Mouse (Mus musculus) midbrain, embryonic 10.5 days (tissue): ENCODE measurements at regions not wholly inside any gene's neighbourhood (a gene's known extent, or its start where the extent isn't known, plus 50 kb on each side); places are given as distances from the start of the nearest gene placed in this dataset.
A peak's percentile ranks its signal among the peaks of the same experiment; 100 is the strongest.

Experiments
- DNase-seq: peaks from one replicate; pipeline ENCODE4 v3.0.0-alpha.2; 2017; ENCODE audit warnings: low spot score
- H3K27ac ChIP-seq: fragments of 300-500 bp; sonication (generic); replicated peaks from 2 replicates; pipeline ENCODE4 v1.5.1; 2016; ENCODE audit warnings: mild to moderate bottlenecking
- H3K27me3 ChIP-seq: fragments of 300-500 bp; sonication (generic); 2 replicates; pipeline ENCODE4 v1.6.1; 2016; ENCODE audit warnings: low read depth, mild to moderate bottlenecking; ENCODE audit not compliant: poor library complexity, severe bottlenecking
- H3K36me3 ChIP-seq: fragments of 300-500 bp; sonication (generic); 2 replicates; pipeline ENCODE4 v1.6.1; 2016; ENCODE audit warnings: mild to moderate bottlenecking, moderate library complexity
- H3K4me1 ChIP-seq: fragments of 300-500 bp; sonication (generic); 2 replicates; pipeline ENCODE4 v1.6.1; 2016
- H3K4me3 ChIP-seq: fragments of 300-500 bp; sonication (generic); 2 replicates; pipeline ENCODE4 v1.5.1; 2016; ENCODE audit warnings: mild to moderate bottlenecking, moderate library complexity
- H3K9me3 ChIP-seq: fragments of 300-500 bp; sonication (generic); replicated peaks from 2 replicates; pipeline ENCODE4 v1.6.1; 2016; ENCODE audit warnings: mild to moderate bottlenecking
- WGBS: fragments of 180-500 bp; shearing (Covaris S2); methylation state at CpG from one replicate; pipeline ENCODE4 v1.1.7; 2016; 5-methylcytosine and 5-hydroxymethylcytosine counted together

- DNase-seq: peak; percentile 34
- H3K27ac ChIP-seq: peak overlapping the region; percentile 46
- peaks cover 10% of the 10 kb centered on the region; the same call in 1 of the 2 replicates for H3K9me3 ChIP-seq
- peak overlapping the region; percentile 27 for H3K4me3 ChIP-seq
- 49% methylated on average over 15 of the region's 15 CpGs for WGBS
- peaks cover 36% of the 10 kb centered on the region for H3K27me3 ChIP-seq
- H3K36me3 ChIP-seq: no peaks in the 10 kb centered on the region
- H3K4me1 ChIP-seq: peaks cover 31% of the 10 kb centered on the region
These were observed 363.1 kb downstream of the Psat1 start for GRCm38 (mm10) chr19:15583782-15584693.

GRCm38 (mm10) chr19:15583106-15583781 lies 363.9 kb downstream of the Psat1 start:
- Histone ChIP-seq H3K27ac (peak overlapping the region; percentile 17; the same call in 1 of the 2 replicates), H3K27me3 (peaks cover 36% of the 10 kb centered on the region), H3K4me3 (no peak overlapping the region), H3K9me3 (peaks cover 10% of the 10 kb centered on the region; the same call in 1 of the 2 replicates), H3K4me1 (peaks cover 31% of the 10 kb centered on the region), H3K36me3 (no peaks in the 10 kb centered on the region)
- peak; percentile 13 for DNase-seq
- WGBS: 43% methylated on average over 8 of the region's 8 CpGs

- no peaks in the 10 kb centered on the region for H3K36me3 ChIP-seq
- H3K4me3 ChIP-seq: no peak overlapping the region
- no peak overlapping the region for H3K27ac ChIP-seq
- no peaks in the 10 kb centered on the region for H3K4me1 ChIP-seq
- no peaks in the 10 kb centered on the region for H3K27me3 ChIP-seq
- 90% methylated on average over 9 of the region's 9 CpGs for WGBS
- H3K9me3 ChIP-seq: no peaks in the 10 kb centered on the region
- DNase-seq: no peak
These were observed 375.9 kb downstream of the Psat1 start for GRCm38 (mm10) chr19:15571204-15571603.

- Histone ChIP-seq H3K36me3 (no peaks in the 10 kb centered on the region), H3K27ac (no peak overlapping the region), H3K4me1 (no peaks in the 10 kb centered on the region), H3K27me3 (no peaks in the 10 kb centered on the region), H3K9me3 (no peaks in the 10 kb centered on the region), H3K4me3 (no peak overlapping the region)
- WGBS: 92% methylated on average over 5 of the region's 5 CpGs
- DNase-seq: no peak
These were observed 385.6 kb downstream of the Psat1 start for GRCm38 (mm10) chr19:15561511-15561910.

- Histone ChIP-seq H3K9me3 (no peaks in the 10 kb centered on the region), H3K27ac (no peak overlapping the region), H3K4me1 (no peaks in the 10 kb centered on the region), H3K36me3 (no peaks in the 10 kb centered on the region), H3K4me3 (no peak overlapping the region), H3K27me3 (no peaks in the 10 kb centered on the region)
- no peak for DNase-seq
- 95% methylated on average over 8 of the region's 8 CpGs for WGBS
These were observed 393.2 kb downstream of the Psat1 start for GRCm38 (mm10) chr19:15553953-15554352.

- H3K9me3 ChIP-seq: peaks cover under 1% of the 10 kb centered on the region
- WGBS: 90% methylated on average over 3 of the region's 3 CpGs
- no peaks in the 10 kb centered on the region for H3K27me3 ChIP-seq
- no peak overlapping the region for H3K4me3 ChIP-seq
- no peaks in the 10 kb centered on the region for H3K36me3 ChIP-seq
- no peak for DNase-seq
- peaks cover 8% of the 10 kb centered on the region for H3K4me1 ChIP-seq
- H3K27ac ChIP-seq: no peak overlapping the region
These were observed 429.3 kb downstream of the Psat1 start for GRCm38 (mm10) chr19:15517853-15518252.

GRCm38 (mm10) chr19:15516566-15517305 lies 430.4 kb downstream of the Psat1 start:
- Histone ChIP-seq H3K27ac (no peak overlapping the region; the same call in 1 of the 2 replicates), H3K4me1 (peaks cover 8% of the 10 kb centered on the region), H3K9me3 (no peaks in the 10 kb centered on the region), H3K36me3 (no peaks in the 10 kb centered on the region), H3K27me3 (no peaks in the 10 kb centered on the region), H3K4me3 (no peak overlapping the region)
- 65% methylated on average over 17 of the region's 17 CpGs for WGBS
- no peak for DNase-seq

- Histone ChIP-seq H3K4me1 (peaks cover 8% of the 10 kb centered on the region), H3K27ac (no peak overlapping the region), H3K27me3 (no peaks in the 10 kb centered on the region), H3K36me3 (no peaks in the 10 kb centered on the region), H3K9me3 (no peaks in the 10 kb centered on the region), H3K4me3 (no peak overlapping the region)
- 87% methylated on average over 4 of the region's 4 CpGs for WGBS
- no peak for DNase-seq
These were observed 433.9 kb downstream of the Psat1 start for GRCm38 (mm10) chr19:15513197-15513596.

- no peak overlapping the region for H3K4me3 ChIP-seq
- H3K4me1 ChIP-seq: no peaks in the 10 kb centered on the region
- no peak for DNase-seq
- no peaks in the 10 kb centered on the region for H3K9me3 ChIP-seq
- 92% methylated on average over 1 of the region's 1 CpGs for WGBS
- H3K27ac ChIP-seq: no peak overlapping the region
- no peaks in the 10 kb centered on the region for H3K36me3 ChIP-seq
- no peaks in the 10 kb centered on the region for H3K27me3 ChIP-seq
These were observed 436.7 kb downstream of the Psat1 start for GRCm38 (mm10) chr19:15510395-15510794.

- H3K36me3 ChIP-seq: no peaks in the 10 kb centered on the region
- no peak for DNase-seq
- no peak overlapping the region for H3K27ac ChIP-seq
- WGBS: 79% methylated on average over 1 of the region's 1 CpGs
- no peak overlapping the region for H3K4me3 ChIP-seq
- no peaks in the 10 kb centered on the region for H3K4me1 ChIP-seq
- H3K9me3 ChIP-seq: no peaks in the 10 kb centered on the region
- no peaks in the 10 kb centered on the region for H3K27me3 ChIP-seq
These were observed 444.2 kb downstream of the Psat1 start for GRCm38 (mm10) chr19:15502985-15503354.

- no peaks in the 10 kb centered on the region for H3K9me3 ChIP-seq
- no peaks in the 10 kb centered on the region for H3K36me3 ChIP-seq
- no peaks in the 10 kb centered on the region for H3K4me1 ChIP-seq
- no peak overlapping the region for H3K4me3 ChIP-seq
- DNase-seq: no peak
- H3K27ac ChIP-seq: no peak overlapping the region
- H3K27me3 ChIP-seq: no peaks in the 10 kb centered on the region
- 81% methylated on average over 9 of the region's 9 CpGs for WGBS
These were observed 444.7 kb downstream of the Psat1 start for GRCm38 (mm10) chr19:15502315-15502984.

- Histone ChIP-seq H3K4me3 (no peak overlapping the region), H3K27me3 (no peaks in the 10 kb centered on the region), H3K36me3 (no peaks in the 10 kb centered on the region), H3K4me1 (no peaks in the 10 kb centered on the region), H3K9me3 (no peaks in the 10 kb centered on the region), H3K27ac (no peak overlapping the region)
- DNase-seq: no peak
- 85% methylated on average over 1 of the region's 1 CpGs for WGBS
These were observed 451.6 kb downstream of the Psat1 start for GRCm38 (mm10) chr19:15495532-15495931.
